8 mouse cellular contexts compared by ENCODE assay signal in genomic region chr1:105780079-105780456, GRCm38 (mm10). TPM values are rescaled to one million over a fixed set of nuclear protein-coding genes. Genes with fewer than 3 reads are reported as not detected.
DNase-seq lines count a peak whose midpoint lies in the region; ATAC-seq and TF ChIP-seq lines count a peak whose summit lies in the region.

No protein-coding gene starts in this region.

- no peak overlapping the region for H3K27ac ChIP-seq in gastrocnemius, adult 2 months
- 0 out of 2 replicates have a peak overlapping the region, but pooled peaks have one; percentile 19 for H3K27ac ChIP-seq in macrophage

- peak overlapping the region; percentile 77 for H3K4me3 ChIP-seq in gastrocnemius, adult 2 months
- no peak overlapping the region for H3K4me3 ChIP-seq in C2C12 (ENCODE audit: insufficient read depth, poor library complexity, severe bottlenecking)
- peak overlapping the region; percentile 26; the same call in 1 of the 2 replicates for H3K4me3 ChIP-seq in macrophage (ENCODE audit: inconsistent target)

- intact Hi-C loops in gastrocnemius, adult 2 months (cut with DNase I): no loop called here
- intact Hi-C loops in gastrocnemius, postnatal 14 days (cut with DNase I; ENCODE audit: low total_unique reads): no loop called here

- H3K79me3 ChIP-seq in C2C12 (ENCODE audit: low read depth): no peaks in the 10 kb centered on the region

- H3ac ChIP-seq in C2C12 (ENCODE audit: control insufficient read depth, insufficient read length, low read depth): peak overlapping the region; percentile 1

- DNase-seq in gastrocnemius, adult 2 months: no peak
- no peak for DNase-seq in gastrocnemius, postnatal 14 days
- DNase-seq in adrenal gland, adult 2 months: no peak
- no peak for DNase-seq in layer of hippocampus, adult 9-10 months (ENCODE audit: low spot score)
- no peak for DNase-seq in embryo, embryonic 10.5 days (ENCODE audit: low spot score)

- no peak for TF ChIP-seq CTCF in gastrocnemius, adult 2 months (IDR thresholded peaks at IDR 0.05)
- TF ChIP-seq CTCF in C2C12 (IDR thresholded peaks at IDR 0.05; ENCODE audit: control insufficient read depth, insufficient read depth, insufficient read length): no peak

- ATAC-seq in granulocyte monocyte progenitor cell, adult 5-6 weeks (replicated peaks; ENCODE audit: poor library complexity, severe bottlenecking): peak; percentile 68

- H3K79me2 ChIP-seq in C2C12 (ENCODE audit: control insufficient read depth, insufficient read depth) (no peaks in the 10 kb centered on the region), macrophage (ENCODE audit: inconsistent target) (peaks cover 45% of the 10 kb centered on the region)

- H3K36me3 ChIP-seq in C2C12 (ENCODE audit: control insufficient read depth, insufficient read depth): no peaks in the 10 kb centered on the region
- H3K36me3 ChIP-seq in macrophage (ENCODE audit: inconsistent target): no peaks in the 10 kb centered on the region

- peaks cover 19% of the 10 kb centered on the region for H3K27me3 ChIP-seq in C2C12 (ENCODE audit: control insufficient read depth, insufficient read depth, insufficient read length)

- WGBS in macrophage (ENCODE audit: missing documents): 32% methylated on average over 12 of the region's 12 CpGs

TF ChIP-seq in C2C12, 6 proteins besides CTCF, POLR2A, EP300 and RAD21:
- TF ChIP-seq USF1 (IDR thresholded peaks at IDR 0.05; ENCODE audit: low read depth): no peak
- TF ChIP-seq MAX (IDR thresholded peaks at IDR 0.05): no peak
- no peak for TF ChIP-seq CEBPB (IDR thresholded peaks at IDR 0.05; ENCODE audit: low read depth)
- TF ChIP-seq MYOG (IDR thresholded peaks at IDR 0.05; ENCODE audit: control insufficient read depth, extremely low read depth, insufficient read length): no peak
- no peak for TF ChIP-seq MYOD1 (IDR thresholded peaks at IDR 0.05; ENCODE audit: control insufficient read depth, insufficient read length, low read depth)

RNA-seq across cellular contexts. Expression of gene Tnfrsf11a, which starts 0.5 kb away (rescaled TPM):
- under 1 TPM; 0.39 to 0.64 TPM for total RNA-seq in gastrocnemius, adult 2 months (2021)
- 1 to 10 TPM; 1.2 to 1.4 TPM for total RNA-seq in gastrocnemius, postnatal 14 days (2021)
- polyA plus RNA-seq in C2C12 (2012; fragmentation: generic; extraction: Trizol) (0.16 TPM), macrophage (2018) (28.4 to 79.0 TPM (median 38.4 TPM) in 3 replicates)
- 0.54 and 0.98 TPM in 2 replicates for total RNA-seq in granulocyte monocyte progenitor cell, adult 5-6 weeks (2014; fragmentation: Nextera tagmentation)
- 0.13 and 1.5 TPM in 2 replicates for total RNA-seq in granulocyte monocyte progenitor cell, adult 5-6 weeks (2017)
- 100 to 1,000 TPM in 17 of 26 experiments, 10 to 100 TPM in 9; 39.4 to 264 (median 122) TPM for total RNA-seq in macrophage (2018; cell fraction: chromatin; rRNA removed)
- 10 to 100 TPM; 40.7 to 78.8 (median 58.0) TPM for total RNA-seq in macrophage (2018; cell fraction: cytosol; rRNA removed)
- 100 to 1,000 TPM in 16 of 26 experiments, 10 to 100 TPM in 10; 44.9 to 308 (median 112) TPM for total RNA-seq in macrophage (2018; cell fraction: nucleus; rRNA removed)
- 1 to 10 TPM; 2.4 to 4.7 TPM for total RNA-seq in adrenal gland, adult 2 months (2021)
- 2.7 and 3.6 TPM in 2 replicates for polyA plus RNA-seq in adrenal gland, adult 2 months (2012; rRNA removed)
